Mouse (Mus musculus) urinary bladder, postnatal 10 days (tissue): Measurements from ENCODE around the gene Cdk5.

Experiments used
- DNase-seq: peaks from one replicate; pipeline ENCODE4 v3.0.0; 2022; ENCODE audit warnings: low spot score

Gene Cdk5

DNA sequence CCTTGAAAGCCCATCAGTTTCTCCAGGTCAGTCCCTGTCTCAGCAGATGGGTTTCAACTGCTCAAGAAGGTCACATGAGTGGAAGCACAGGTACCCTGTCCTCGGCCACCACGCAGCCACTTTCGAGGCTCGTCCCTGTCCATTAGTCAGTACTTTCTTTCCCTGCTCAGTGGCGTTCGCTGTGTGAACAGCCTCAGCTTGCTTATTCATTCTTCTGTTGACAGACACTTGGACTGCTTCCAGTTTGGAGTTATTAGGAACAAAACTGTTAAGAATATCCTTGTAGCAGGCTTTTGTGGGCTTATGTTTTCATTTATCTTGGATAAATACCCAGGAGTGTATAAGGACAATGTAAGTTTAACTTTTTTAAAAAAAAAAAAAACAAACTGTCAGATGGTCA lies 49.1 kb downstream of the Cdk5 start:
- no peak for DNase-seq

DNA sequence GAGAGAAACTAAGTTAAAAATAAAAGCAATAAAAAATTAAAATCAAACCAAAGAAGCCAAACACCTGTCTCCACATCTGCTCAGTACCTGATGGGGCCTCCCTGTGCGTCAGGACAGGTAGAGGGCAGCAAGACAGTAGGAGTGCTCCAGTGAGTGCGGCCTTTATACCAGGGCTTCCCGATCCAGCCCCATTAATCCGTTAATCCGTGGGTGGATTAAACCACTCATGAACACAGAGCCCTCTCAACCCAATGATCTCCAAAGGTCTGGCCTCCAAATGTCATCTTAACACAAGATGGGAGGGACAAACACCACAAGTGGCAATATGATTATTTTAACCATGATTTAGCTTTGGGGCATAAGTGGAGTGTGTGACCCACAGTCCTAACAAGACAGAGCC lies 49.5 kb downstream of the Cdk5 start:
- no peak for DNase-seq

DNA sequence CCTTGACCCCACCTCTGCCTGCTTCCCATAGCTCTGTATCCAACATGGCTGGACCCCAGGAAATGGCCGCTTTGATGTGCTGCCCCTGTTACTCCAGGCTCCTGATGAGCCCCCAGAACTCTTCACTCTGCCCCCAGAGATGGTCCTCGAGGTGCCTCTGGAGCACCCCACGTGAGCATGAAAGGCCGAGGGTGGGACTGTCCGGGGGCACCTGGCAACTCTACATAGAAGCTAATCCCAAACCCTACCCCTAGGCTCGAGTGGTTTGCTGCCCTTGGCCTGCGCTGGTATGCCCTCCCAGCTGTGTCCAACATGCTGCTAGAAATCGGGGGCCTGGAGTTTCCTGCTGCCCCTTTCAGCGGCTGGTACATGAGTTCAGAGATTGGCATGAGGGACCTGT lies 53.6 kb downstream of the Cdk5 start:
- DNase-seq: no peak
